Mouse (Mus musculus) cerebellum, adult 2 months (tissue): Measurements from ENCODE around the gene Angel2.

Experiments used
- CTCF ChIP-seq: fragments of 200-500 bp; IDR thresholded peaks from 2 replicates; pipeline ENCODE4 v1.5.1; 2011; ENCODE audit warnings: low read depth, mild to moderate bottlenecking, control low read depth, low read length, moderate library complexity, borderline replicate concordance; ENCODE audit not compliant: insufficient read depth
- POLR2A ChIP-seq: fragments of 200-500 bp; IDR thresholded peaks from 2 replicates; pipeline ENCODE4 v1.6.1; 2011; ENCODE audit warnings: low read length, control low read depth, borderline replicate concordance; ENCODE audit not compliant: insufficient read depth

DNA sequence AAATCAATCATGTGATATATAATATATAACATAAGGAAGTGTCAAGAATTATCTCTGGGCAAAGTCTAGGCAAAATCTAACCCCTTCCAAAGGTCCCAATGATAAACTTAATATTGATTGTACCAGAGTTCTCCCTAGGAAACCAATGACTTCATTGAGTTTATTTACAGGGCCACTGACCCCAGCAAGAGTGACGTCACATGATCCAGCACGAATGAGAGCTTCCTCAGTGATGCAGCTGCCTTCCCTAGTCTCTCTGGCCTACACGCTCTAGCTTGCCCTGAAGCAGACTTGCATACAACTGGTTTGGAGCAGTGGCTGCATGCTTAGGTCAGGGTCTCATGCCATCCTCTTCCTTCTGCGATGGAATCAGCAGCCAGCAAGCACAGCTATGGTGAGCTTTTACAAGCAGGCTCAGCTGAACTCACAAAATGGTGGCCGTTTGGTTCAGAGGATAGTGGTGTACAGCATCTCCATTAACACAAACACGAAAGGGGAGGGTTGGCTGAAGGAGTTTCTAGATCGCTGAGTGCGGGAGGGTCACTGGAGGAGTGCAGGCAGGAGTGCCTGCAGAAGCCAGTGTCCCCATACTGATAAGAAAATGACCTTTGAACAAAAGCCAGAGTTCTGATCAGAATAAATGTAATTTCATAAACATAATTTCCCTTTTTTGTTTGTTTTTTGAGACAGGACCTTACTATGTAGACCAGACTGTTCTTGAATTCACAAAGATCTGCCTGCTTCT is 5.0 kb upstream of the Angel2 start:
- no peak for TF ChIP-seq CTCF
- no peak for TF ChIP-seq POLR2A
